Mouse (Mus musculus): ENCODE measurements around the gene Clec16a. TPM values are rescaled to one million over a fixed set of nuclear protein-coding genes. Genes with fewer than 3 reads are reported as not detected.
A peak's percentile ranks its signal among the peaks of the same experiment; 100 is the strongest.

Gene Clec16a
- total RNA-seq, 2 experiments from 2014 or later = 37.4 to 46.9 TPM

- peak in 1 of 2 experiments; percentile 46 for DNase-seq
Measured at GRCm38 (mm10) chr16:10676461-10677066, 131.4 kb downstream of the Clec16a start.

GRCm38 (mm10) chr16:10682521-10682920 is 137.4 kb downstream of the Clec16a start:
- DNase-seq = no peak

- DNase-seq = no peak
Measured at GRCm38 (mm10) chr16:10683193-10684000, 138.3 kb downstream of the Clec16a start.

- DNase-seq = peak in 1 of 2 experiments; percentile 44
Measured at GRCm38 (mm10) chr16:10689748-10690318, 144.7 kb downstream of the Clec16a start.

- peak; percentile 26 to 46 for DNase-seq
Measured at GRCm38 (mm10) chr16:10690442-10690841, 145.3 kb downstream of the Clec16a start.

GRCm38 (mm10) chr16:10691705-10692104 is 146.6 kb downstream of the Clec16a start:
- DNase-seq = no peak

GRCm38 (mm10) chr16:10692848-10693247 is 147.7 kb downstream of the Clec16a start:
- DNase-seq = no peak

- no peak for DNase-seq
Measured at GRCm38 (mm10) chr16:10693424-10693823, 148.3 kb downstream of the Clec16a start.

GRCm38 (mm10) chr16:10694414-10694851 is 149.3 kb downstream of the Clec16a start:
- DNase-seq = peak; percentile 31 to 58

- DNase-seq = no peak
Measured at GRCm38 (mm10) chr16:10697861-10698659, 152.9 kb downstream of the Clec16a start.

GRCm38 (mm10) chr16:10699316-10699715 is 154.2 kb downstream of the Clec16a start:
- DNase-seq = no peak

- no peak for DNase-seq
Measured at GRCm38 (mm10) chr16:10700160-10700559, 155.0 kb downstream of the Clec16a start.

- peak; percentile 51 to 57 for DNase-seq
Measured at GRCm38 (mm10) chr16:10702399-10702798, 157.3 kb downstream of the Clec16a start.

GRCm38 (mm10) chr16:10703932-10704331 is 158.8 kb downstream of the Clec16a start:
- DNase-seq = peak; percentile 64

GRCm38 (mm10) chr16:10705396-10705795 is 160.3 kb downstream of the Clec16a start:
- no peak for DNase-seq

- no peak for DNase-seq
Measured at GRCm38 (mm10) chr16:10711524-10711923, 166.4 kb downstream of the Clec16a start.

GRCm38 (mm10) chr16:10713041-10713440 is 167.9 kb downstream of the Clec16a start:
- DNase-seq = peak; percentile 67 to 76

GRCm38 (mm10) chr16:10713441-10714239 is 168.5 kb downstream of the Clec16a start:
- peak; percentile 89 to 93 for DNase-seq

- DNase-seq = no peak
Measured at GRCm38 (mm10) chr16:10715211-10715610, 170.1 kb downstream of the Clec16a start.

GRCm38 (mm10) chr16:10715632-10716031 is 170.5 kb downstream of the Clec16a start:
- no peak for DNase-seq

GRCm38 (mm10) chr16:10716696-10717095 is 171.6 kb downstream of the Clec16a start:
- DNase-seq = no peak
